Mouse (Mus musculus) urinary bladder, postnatal 10 days (tissue): ENCODE results near the gene Veph1.

Experiments
- DNase-seq: peaks from one replicate; pipeline ENCODE4 v3.0.0; 2022; ENCODE audit warnings: low spot score

Veph1 gene

GRCm38 (mm10) chr3:66024220-66024792 is 272.3 kb downstream of the Veph1 start:
- no peak for DNase-seq

DNA sequence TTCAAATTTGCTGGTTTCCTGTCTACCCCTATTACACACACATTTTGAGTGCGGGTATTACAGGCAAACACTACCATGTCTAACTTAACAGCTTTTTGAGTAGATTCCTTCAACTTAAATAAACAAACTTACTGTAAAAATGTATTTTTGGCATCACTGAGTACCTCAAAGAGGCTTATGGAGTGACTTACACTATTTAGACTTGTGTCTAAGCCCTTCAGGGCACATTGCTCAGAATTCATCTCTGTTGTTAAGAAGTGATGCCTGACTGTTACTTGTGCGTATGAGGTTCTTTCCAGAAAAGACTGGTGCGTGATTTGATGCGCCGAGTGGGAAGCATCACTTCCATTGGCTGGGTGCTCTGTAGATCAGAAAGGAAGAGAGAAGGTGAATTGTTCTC is 277.5 kb downstream of the Veph1 start:
- DNase-seq = no peak

DNA sequence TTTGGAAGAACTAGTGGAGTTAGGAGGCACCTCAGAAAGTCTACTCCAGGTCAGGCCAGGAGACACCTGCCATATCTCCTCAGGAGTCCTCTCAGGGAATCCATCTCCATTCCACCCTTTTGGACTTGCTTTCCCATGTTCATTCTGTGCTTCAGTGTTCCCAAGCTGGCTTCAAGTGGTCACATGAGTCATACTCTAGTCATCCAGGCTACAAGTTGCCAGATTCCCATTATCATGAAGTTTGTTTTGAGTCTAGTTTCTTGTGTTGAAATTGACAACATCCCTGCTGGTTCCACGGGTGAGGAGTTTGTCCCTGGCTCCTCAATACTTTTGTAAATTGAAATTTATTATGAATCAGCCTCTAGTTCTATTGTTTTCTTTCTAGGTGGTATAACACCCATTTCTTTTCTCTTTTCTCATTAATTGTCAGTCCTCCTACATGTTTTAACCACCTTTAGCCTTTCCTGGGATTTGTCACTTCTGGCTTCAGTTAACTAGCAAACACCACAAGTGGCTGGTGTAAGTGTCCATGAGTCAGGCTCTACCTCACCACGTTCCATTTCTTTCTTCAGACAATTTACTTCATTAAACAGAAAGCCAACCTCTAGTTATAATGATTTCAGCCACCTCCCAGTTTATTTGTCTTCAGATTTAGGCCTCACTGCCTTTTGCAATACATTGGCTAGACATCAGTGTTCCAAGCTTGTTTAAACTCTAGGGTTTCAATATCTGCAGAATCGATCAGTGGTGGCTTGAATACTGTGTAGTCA is 288.8 kb downstream of the Veph1 start:
- no peak for DNase-seq

- DNase-seq = no peak
Measured at GRCm38 (mm10) chr3:66004989-66005388, 291.6 kb downstream of the Veph1 start.

GRCm38 (mm10) chr3:66004220-66004951 is 292.3 kb downstream of the Veph1 start:
- no peak for DNase-seq
